Comparison of ENCODE assay signal across 16 mouse cellular contexts in the genomic region with DNA sequence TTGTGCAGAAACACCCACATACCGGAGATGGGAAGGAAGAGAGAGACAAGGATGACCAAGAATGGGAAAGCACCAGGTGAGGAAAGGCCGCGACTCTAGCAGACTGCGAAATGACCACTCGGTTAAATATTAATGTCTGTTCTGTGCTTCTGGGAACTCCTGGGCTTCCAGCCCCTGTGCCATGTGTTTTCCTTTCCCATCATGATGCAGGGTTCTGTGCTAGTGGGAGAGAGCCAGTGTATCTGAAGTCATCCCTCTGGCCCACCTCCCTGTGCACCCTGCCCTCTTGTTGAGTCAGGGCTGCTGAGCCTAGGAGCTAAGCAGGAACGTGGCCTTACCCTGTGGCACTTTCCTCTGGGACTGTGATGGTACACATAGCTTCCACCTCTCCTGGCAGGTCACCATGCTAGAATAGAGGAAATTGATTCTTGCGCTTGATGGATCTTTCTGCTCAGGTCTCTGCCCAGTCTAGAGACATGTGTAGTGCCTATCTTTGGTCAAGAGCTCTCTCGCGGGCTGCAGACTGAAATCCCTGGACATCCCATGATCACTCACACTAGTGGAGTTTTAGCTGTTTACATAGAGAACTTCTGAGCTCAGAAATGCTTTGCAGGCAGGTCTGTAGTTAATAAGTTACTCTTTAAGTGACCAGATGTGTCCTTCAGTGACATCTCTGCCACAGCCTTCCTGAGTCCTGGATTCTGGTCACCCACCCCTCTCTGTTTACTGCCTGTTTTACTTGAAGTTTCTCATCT. TPM values are rescaled to one million over a fixed set of nuclear protein-coding genes. Genes with fewer than 3 reads are reported as not detected.
A peak's percentile ranks its signal among the peaks of the same experiment; 100 is the strongest.
DNase-seq lines count a peak whose midpoint lies in the region; ATAC-seq and TF ChIP-seq lines count a peak whose summit lies in the region.
"Had no signal": no experiment of that assay in that cellular context is flagged by ENCODE, and none has a peak within 500 bp of the region (broad histone marks: within the 10 kb centered on the region; RNA-seq: fewer than 3 reads in every experiment).

No protein-coding gene starts in this region.

- H3K27ac ChIP-seq in intestine, embryonic 16.5 days (ENCODE audit: low read length), result peak overlapping the region; percentile 49; the same call in 1 of the 2 replicates
- H3K27ac ChIP-seq in kidney, postnatal 0 days, result peak overlapping the region; percentile 69
- peak overlapping the region; percentile 85 for H3K27ac ChIP-seq in liver, embryonic 16.5 days (ENCODE audit: low read length)
- H3K27ac ChIP-seq: forebrain, embryonic 13.5 days; hindbrain, embryonic 14.5 days; neural tube, embryonic 13.5 days had no signal

- peak; percentile 87 for DNase-seq in Patski (ENCODE audit: low read depth, low spot score)
- DNase-seq in kidney, postnatal 0 days (ENCODE audit: low spot score), result peak; percentile 28
- DNase-seq in spleen, adult 12 weeks (ENCODE audit: low spot score), result no peak
- DNase-seq in ovary, postnatal 14 days (ENCODE audit: low spot score), result no peak
- DNase-seq in urinary bladder, postnatal 36 days (ENCODE audit: low spot score in 2 of 2), result no peak
- DNase-seq: adrenal gland, postnatal 10 days; cerebellum, adult 9-10 months; embryo, embryonic 11 days; heart, adult 18-20 months; thymus, postnatal 14 days had no signal

- no peak for TF ChIP-seq CTCF in Patski (IDR thresholded peaks at IDR 0.05)
- TF ChIP-seq CTCF in kidney, postnatal 0 days (IDR thresholded peaks at IDR 0.05; ENCODE audit: low read depth), result no peak

- WGBS in intestine, embryonic 16.5 days, result 65% methylated on average over 9 of the region's 9 CpGs
- 61% methylated on average over 9 of the region's 9 CpGs for WGBS in kidney, postnatal 0 days
- 63% methylated on average over 9 of the region's 9 CpGs for WGBS in liver, embryonic 16.5 days (ENCODE audit: insufficient replicate concordance)

- POLR2A ChIA-PET in Patski (lab: Charles Lee), result no interaction called here

- no peaks in the 10 kb centered on the region for H3K9me3 ChIP-seq in intestine, embryonic 16.5 days (ENCODE audit: control insufficient read depth, low read length)
- no peaks in the 10 kb centered on the region for H3K9me3 ChIP-seq in kidney, postnatal 0 days (replicated peaks; ENCODE audit: low read length)
- no peaks in the 10 kb centered on the region for H3K9me3 ChIP-seq in liver, embryonic 16.5 days (replicated peaks; ENCODE audit: control insufficient read depth, low read length)
- H3K9me3 ChIP-seq: forebrain, embryonic 13.5 days; neural tube, embryonic 13.5 days had no signal

- H3K4me1 ChIP-seq in intestine, embryonic 16.5 days (ENCODE audit: control insufficient read depth, insufficient read depth, low read length), result no peaks in the 10 kb centered on the region; the same call in 1 of the 2 replicates
- 0 out of 2 replicates have a peak, but pooled peaks cover 3% of the 10 kb centered on the region for H3K4me1 ChIP-seq in kidney, postnatal 0 days (replicated peaks; ENCODE audit: insufficient read depth, low read length)
- H3K4me1 ChIP-seq in liver, embryonic 16.5 days (ENCODE audit: control insufficient read depth, low read depth, low read length), result peaks cover 9% of the 10 kb centered on the region
- H3K4me1 ChIP-seq: forebrain, embryonic 13.5 days; neural tube, embryonic 13.5 days had no signal

- CTCF ChIA-PET in Patski (lab: Charles Lee), result interaction anchor here (1.3 to 1.8 kb wide), 2 partner anchors 9 to 10 kb away, joined by 3 to 4 read pairs; no protein-coding TSS in a partner anchor

- H3K4me2 ChIP-seq in intestine, embryonic 16.5 days (ENCODE audit: low read depth, low read length), result no peak overlapping the region
- no peak overlapping the region for H3K4me2 ChIP-seq in kidney, postnatal 0 days (ENCODE audit: low read length)
- H3K4me2 ChIP-seq in liver, embryonic 16.5 days (ENCODE audit: low read depth, low read length), result peak overlapping the region; percentile 17; the same call in 1 of the 2 replicates
- H3K4me2 ChIP-seq: forebrain, embryonic 13.5 days; hindbrain, embryonic 14.5 days; neural tube, embryonic 13.5 days had no signal

- H3K27me3 ChIP-seq in Patski, result no peaks in the 10 kb centered on the region
- H3K27me3 ChIP-seq in intestine, embryonic 16.5 days (replicated peaks; ENCODE audit: control insufficient read depth, insufficient read depth, low read length), result no peaks in the 10 kb centered on the region
- no peaks in the 10 kb centered on the region for H3K27me3 ChIP-seq in kidney, postnatal 0 days (ENCODE audit: insufficient read depth, low read length)
- no peaks in the 10 kb centered on the region for H3K27me3 ChIP-seq in liver, embryonic 16.5 days (ENCODE audit: control insufficient read depth, insufficient read depth, low read depth, low read length)
- H3K27me3 ChIP-seq: forebrain, embryonic 13.5 days; neural tube, embryonic 13.5 days had no signal

- H3K4me3 ChIP-seq in intestine, embryonic 16.5 days (ENCODE audit: low read length), result no peak overlapping the region
- no peak overlapping the region for H3K4me3 ChIP-seq in kidney, postnatal 0 days (replicated peaks; ENCODE audit: low read depth, low read length)
- H3K4me3 ChIP-seq in liver, embryonic 16.5 days (ENCODE audit: low read depth, low read length), result no peak overlapping the region
- H3K4me3 ChIP-seq: forebrain, embryonic 13.5 days; neural tube, embryonic 13.5 days had no signal

- in situ Hi-C loops in Patski (cut with MboI; ENCODE audit: low pct_unique_long_range_greater_than_20kb), result no loop called here

- H3K9ac ChIP-seq in intestine, embryonic 16.5 days (ENCODE audit: low read depth, low read length), result no peak overlapping the region
- no peak overlapping the region for H3K9ac ChIP-seq in kidney, postnatal 0 days (ENCODE audit: low read depth, low read length)
- no peak overlapping the region; the same call in 1 of the 2 replicates for H3K9ac ChIP-seq in liver, embryonic 16.5 days (ENCODE audit: low read depth, low read length)
- H3K9ac ChIP-seq: forebrain, embryonic 13.5 days; hindbrain, embryonic 14.5 days; neural tube, embryonic 13.5 days had no signal

- ATAC-seq in Patski, result peak; percentile 91
- ATAC-seq in intestine, embryonic 16.5 days, result peak; percentile 61
- peak; percentile 75 for ATAC-seq in kidney, postnatal 0 days (replicated peaks; ENCODE audit: low FRiP score, low read depth)
- peak; percentile 63 for ATAC-seq in liver, embryonic 16.5 days (ENCODE audit: low read depth)
- ATAC-seq: forebrain, embryonic 13.5 days had no signal

- peaks cover 2% of the 10 kb centered on the region; the same call in 1 of the 2 replicates for H3K36me3 ChIP-seq in intestine, embryonic 16.5 days (ENCODE audit: control insufficient read depth, insufficient read depth, low read length)
- peaks cover 10% of the 10 kb centered on the region; the same call in 1 of the 2 replicates for H3K36me3 ChIP-seq in kidney, postnatal 0 days (ENCODE audit: insufficient read depth, low read length)
- no peaks in the 10 kb centered on the region; the same call in none of the 2 replicates for H3K36me3 ChIP-seq in liver, embryonic 16.5 days (ENCODE audit: control insufficient read depth, insufficient read depth)
- H3K36me3 ChIP-seq: G1E; neural tube, embryonic 13.5 days had no signal

RNA-seq across cellular contexts. Expression of gene Dap, which starts 11.9 kb away (rescaled TPM):
- 174 TPM for polyA plus RNA-seq in Patski (2021)
- polyA plus RNA-seq in intestine, embryonic 16.5 days (2015; fragmentation: Nextera tagmentation; extraction: Ambion mirVana), result 80.5 and 86.7 TPM in 2 replicates
- 127 and 131 TPM in 2 replicates for polyA plus RNA-seq in kidney, postnatal 0 days (2015; fragmentation: Nextera tagmentation; extraction: Ambion mirVana)
- 48.4 and 54.2 TPM in 2 replicates for polyA plus RNA-seq in liver, embryonic 16.5 days (2015; fragmentation: Nextera tagmentation; extraction: Ambion mirVana)

Comparison
In these comparisons a context has a peak if more than half of its experiments do, and no peak if none do; other contexts are left out.
1. DNase-seq: peak in Patski (single experiment) and kidney, postnatal 0 days (single experiment); none in spleen, adult 12 weeks (single experiment), ovary, postnatal 14 days (single experiment) and urinary bladder, postnatal 36 days (0 of 2).
2. Peak in every context shown above with its lines, with median percentiles within 50 percentile points of each other: ATAC-seq and H3K27ac ChIP-seq.